Mouse (Mus musculus): ENCODE data around the gene Chd9.
A peak's percentile ranks its signal among the peaks of the same experiment; 100 is the strongest.
"Not testable (repeated sequence)": the region's sequence is repeated elsewhere in the genome, so short reads cannot be mapped to it uniquely, and the experiment has no call there.

The Chd9 gene

DNA sequence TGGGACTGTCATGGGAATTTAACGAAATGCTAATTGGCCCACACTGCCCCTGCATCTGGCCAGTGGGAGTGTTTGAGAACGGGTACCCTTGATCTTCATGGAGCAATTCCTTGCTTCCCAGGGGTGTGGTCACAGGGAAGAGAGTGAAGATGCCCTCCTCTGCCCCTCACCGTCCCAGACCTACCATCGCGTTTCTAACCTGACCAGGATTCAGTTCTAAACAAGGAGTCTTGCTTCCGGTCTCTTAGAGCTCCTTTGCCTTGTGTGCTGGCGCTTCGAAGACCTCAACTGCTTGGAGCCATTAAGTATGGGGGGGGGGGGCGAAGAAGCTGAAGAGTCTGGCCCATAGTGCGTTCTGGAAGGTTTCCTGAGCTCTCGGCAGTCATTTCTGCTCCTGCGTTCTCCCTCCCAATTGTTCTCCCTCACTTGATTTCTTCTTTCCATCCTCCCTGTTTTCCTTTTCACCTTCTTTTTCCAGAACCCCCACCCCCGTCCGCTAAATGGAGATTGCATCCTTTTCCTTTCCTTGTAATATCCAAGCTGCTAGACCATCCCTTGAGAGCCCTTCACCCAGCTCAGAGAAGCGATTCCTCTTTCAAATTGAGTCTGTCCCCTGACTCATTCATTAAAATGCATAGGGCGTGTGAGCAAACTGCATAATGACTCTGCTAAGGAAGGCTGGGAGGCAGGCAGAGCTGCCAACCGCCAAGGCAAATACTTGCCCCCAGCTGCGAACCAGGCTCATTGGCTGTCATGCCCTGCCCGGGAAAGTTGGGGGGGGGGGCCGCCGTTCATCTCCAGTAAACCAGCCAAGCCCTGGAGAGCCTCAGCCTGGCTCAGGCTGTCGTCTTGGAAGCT lies 42.0 kb downstream of the Chd9 start:
- DNase-seq (ENCODE audit: extremely low spot score), result peak; percentile 42

DNA sequence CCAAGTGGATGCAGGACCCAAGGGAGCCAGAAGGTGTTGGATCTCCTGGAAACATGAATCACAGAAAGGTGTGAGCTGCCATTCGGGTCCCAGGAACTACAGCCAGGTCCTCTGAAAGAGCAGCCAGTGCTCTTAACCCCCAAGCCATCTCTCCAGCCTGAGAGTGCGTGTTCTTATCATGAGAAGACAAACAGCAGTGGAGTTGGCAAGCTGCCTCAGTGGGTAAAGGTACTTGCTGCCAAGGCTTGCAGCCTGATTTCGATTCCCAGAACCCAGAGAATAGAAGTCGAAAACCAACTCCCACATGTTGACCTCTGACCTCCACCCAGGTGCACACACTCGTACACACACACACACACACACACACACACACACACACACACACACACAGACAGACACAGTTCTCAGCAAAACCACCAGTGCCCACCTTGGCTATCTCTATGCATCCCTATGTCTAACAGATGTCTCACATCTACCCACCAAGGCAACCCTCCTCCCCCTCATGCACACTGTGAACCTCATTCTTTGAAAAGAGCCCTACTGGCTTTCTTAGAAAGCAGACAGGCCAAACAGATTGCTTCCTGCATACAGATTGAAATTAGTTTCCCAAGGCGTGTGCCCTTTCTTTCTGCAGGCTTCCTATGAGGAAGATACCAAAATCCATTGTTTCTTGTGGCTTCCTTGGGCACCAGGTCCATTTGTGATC lies 43.4 kb downstream of the Chd9 start:
- no peak for DNase-seq (ENCODE audit: extremely low spot score)

DNA sequence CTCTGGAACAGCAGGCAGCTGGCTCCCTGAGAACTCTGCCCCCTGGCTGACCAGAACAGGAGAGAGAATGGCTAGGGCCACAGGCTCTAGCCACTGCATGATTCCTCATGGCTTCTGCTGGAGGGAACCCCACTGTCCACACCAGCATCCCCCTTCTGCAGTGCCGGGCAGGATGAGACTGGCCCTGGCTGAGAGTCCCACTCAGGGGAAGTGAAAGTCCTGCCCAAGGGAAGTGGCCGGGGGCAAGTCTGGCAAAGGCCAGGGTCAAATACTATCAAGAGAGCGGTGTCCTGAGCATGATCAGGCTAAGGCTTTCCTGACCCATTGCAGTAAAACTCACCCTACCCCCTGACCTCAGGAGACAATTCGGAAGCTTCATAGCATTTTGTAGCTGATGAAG lies 44.9 kb downstream of the Chd9 start:
- DNase-seq (ENCODE audit: extremely low spot score), result no peak

DNA sequence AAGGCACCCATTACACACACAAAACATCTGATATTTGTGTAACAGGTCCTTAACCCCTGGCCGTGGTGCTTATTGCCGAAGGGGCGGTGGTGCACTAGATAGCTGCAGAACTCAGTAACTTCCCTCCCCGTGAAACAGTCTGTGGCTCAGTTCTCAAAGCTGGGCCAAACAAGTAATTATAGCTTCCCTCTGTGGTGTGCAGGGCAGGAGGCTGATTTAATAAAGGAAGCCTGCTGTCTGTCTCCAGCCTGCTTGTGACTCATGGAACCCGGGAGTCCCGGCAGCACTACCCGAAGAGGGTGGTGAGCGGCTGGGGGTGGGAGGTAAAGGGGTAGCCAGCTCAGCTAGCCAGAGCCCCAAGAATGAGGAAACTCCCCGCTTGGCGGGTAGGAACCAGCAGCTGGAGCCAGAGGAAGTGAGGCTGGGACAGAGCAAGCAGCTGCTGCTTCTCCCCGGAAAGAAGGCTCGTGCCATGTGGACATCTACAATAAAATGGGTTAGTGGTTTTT lies 48.1 kb downstream of the Chd9 start:
- DNase-seq (ENCODE audit: extremely low spot score), result peak; percentile 49

DNA sequence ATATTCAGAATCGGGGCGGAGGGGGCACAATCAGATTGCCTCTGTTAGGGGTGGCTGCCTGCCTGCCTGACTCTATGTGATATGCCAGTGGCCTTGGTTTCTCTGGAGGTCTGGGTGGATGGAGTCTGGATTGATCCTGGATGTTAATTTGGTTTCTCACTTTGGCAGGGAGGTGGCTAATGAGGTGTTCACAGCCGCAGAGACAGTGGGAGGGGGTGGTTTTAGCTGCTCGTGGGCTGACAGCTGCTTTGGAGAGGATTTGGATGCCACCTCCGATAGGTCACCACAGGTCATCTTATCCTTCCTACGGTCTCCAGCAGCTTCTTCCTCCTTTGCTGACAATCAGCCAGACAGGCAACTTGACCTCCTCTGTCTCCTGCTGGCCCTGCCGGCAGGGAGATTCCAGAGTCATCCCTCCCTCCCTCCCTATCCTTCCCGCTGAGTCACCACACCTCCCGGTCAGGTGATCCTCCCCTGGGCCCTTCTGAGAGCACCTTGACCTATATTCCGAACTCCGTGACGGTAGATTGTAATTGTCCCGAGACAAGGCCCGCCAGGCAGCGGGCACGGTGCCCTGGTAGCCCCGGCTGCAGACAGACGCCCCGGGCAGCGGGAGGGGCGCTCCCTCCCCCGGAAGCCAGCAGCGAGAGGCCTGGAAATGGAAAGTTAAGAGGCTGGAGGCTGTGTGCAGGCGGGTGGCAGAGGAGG lies 48.7 kb downstream of the Chd9 start:
- DNase-seq (ENCODE audit: extremely low spot score), result peak; percentile 61

DNA sequence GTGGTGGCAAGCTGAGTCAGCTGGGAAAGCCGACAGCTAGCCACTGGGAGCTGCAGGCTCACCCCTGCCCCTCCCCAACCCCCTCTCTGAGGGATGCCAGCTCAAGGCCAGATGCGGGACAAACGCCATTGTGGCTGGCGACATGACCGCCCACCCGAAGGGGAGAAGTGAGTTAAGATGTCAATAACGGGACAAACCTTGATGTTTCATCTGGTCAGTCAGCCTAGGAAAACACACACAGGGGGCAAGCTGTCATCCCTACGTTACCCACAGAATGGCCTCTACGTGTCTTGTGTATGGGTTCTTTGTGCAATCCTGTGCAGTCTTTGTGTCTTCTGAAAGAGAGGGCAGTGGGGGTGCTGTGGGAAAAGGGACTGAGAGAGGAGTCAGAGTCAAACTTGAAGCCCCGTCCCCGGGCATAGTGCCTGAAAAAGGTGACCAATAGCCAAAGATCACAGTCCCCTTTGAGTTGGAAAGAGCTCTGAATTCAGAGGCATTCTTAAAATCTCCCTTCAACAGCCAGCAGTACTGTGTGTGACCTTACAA lies 49.4 kb downstream of the Chd9 start:
- no peak for DNase-seq (ENCODE audit: extremely low spot score)

DNA sequence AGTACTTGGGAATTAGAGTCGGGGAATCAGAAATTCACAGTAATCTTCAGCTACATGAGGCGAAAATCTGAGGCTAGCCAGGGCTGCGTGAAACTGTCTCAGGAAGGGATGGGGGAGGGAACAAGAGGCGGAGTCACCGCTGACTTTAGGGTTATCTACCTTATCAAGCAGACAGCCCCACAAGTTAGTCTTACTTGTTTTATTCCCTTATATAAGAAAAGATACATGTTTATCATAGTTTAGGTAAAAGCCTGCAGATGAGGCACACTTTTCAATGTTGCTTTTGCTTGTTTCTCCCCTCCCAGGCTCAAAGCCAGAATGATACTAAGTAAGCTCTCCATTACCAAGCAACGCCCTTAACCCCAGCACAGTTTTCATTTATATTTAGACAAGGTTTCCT lies 50.4 kb downstream of the Chd9 start:
- DNase-seq (ENCODE audit: extremely low spot score), result no peak

DNA sequence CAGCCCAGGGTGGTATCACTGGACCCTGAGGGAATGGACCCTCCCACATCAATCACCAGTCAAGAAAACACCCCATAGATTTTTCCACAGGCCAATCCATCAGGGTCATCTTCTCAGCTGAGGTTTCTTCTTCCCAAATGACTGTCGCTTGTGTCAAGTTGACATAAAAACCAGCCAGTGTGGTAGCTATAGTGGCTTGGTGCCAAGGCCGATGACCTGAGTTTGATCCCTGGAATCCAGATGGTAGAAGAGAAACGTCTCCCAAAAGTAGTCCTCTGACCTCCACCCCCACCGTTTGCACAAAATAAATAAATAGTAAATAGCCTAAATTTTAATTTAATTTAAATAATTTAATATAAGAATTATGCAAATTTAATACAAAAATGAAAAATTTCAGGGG lies 51.9 kb downstream of the Chd9 start:
- no peak for DNase-seq (ENCODE audit: extremely low spot score)

DNA sequence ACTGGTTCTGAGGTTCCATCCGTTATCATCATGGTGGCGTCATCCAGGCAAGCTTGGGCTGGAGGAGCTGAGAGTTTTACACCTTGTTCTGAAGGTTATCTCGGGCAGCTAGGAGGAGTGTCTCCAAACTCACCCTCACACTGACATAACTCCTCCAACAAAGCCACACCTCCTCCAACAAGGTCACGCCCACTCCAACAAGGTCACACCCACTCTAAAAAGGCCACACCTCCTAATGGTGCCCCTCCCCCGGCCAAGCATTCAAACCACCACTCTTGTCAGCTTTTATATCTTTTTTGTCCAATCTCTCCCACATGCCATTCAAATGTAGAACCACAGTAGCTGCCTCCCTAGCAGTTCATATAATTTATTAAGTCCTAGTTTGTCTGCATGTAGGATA lies 53.0 kb downstream of the Chd9 start:
- no peak for DNase-seq (ENCODE audit: extremely low spot score)

DNA sequence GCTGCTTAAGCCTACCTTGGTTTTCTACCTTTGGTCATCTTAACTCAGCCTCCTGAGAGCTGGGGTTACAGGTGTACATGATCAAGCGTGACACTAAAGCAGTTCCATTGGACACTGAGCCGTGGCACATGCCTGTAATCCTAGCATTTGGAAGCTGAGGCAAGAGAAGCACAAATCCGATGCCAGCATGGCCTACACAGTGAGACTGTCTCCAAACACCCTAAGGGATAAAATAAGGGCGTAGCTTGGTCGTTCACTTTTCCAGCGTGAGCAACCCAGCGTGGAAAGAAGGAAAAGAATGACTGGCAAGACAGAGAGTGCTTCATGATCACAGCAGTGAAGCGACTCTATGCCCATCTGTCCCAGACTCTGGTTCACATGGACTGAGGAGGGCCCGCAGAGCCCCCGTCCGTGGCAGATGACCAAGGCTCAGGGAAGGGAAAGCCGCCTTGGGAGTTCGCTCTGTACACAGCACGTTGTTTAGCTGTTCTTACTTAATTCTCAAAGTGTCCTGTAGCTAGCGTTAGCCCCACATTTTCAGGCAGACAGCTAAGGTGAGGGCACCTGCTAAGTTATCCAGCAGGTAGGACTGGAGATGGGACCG lies 54.0 kb downstream of the Chd9 start:
- no peak for DNase-seq (ENCODE audit: extremely low spot score)

DNA sequence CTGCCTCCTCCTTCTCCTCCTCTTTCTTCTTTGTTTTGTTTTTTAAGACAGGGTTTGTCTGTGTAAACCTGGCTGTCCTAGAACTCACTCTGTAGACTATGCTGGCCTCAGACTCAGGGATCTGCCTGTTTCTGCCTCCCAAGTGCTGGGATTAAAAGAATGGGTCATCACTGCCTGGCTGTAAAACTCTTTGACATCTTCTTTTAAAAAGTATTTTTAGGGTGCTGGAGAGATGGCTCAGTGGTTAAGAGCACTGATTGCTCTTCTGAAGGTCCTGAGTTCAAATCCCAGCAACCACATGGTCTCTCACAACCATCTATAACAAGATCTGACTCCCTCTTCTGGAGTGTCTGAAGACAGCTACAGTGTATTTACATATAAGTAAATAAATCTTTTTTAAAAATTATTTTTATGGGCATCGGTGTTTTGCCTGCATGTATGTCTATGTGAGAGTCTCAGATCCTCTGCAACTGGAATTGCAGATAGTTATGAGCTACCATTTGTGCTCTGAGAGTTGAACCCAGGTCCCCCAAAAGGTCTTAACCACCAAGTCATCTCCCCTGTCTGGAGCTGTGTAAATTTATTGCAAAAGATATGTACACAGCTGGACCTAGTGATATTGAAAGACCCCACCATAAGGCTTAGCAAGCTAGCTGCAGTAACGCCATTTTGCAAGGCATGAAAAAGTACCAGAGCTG lies 57.7 kb downstream of the Chd9 start:
- DNase-seq (ENCODE audit: extremely low spot score), result no peak

DNA sequence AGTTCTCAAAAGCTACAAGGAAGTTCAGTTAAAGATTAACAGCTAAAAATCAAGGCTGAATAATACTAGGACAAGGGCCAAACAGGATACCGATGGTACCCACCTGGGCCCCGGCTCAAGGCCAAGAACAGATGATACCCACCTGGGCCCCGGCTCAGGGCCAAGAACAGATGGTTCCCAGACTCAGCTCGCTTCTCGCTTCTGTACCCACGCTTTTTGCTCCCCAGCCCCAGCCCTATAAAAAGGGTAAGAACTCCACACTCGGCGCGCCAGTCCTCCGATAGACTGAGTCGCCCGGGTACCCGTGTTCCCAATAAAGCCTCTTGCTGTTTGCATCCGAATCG lies 58.2 kb downstream of the Chd9 start:
- not testable (repeated sequence) for DNase-seq (ENCODE audit: extremely low spot score)

DNA sequence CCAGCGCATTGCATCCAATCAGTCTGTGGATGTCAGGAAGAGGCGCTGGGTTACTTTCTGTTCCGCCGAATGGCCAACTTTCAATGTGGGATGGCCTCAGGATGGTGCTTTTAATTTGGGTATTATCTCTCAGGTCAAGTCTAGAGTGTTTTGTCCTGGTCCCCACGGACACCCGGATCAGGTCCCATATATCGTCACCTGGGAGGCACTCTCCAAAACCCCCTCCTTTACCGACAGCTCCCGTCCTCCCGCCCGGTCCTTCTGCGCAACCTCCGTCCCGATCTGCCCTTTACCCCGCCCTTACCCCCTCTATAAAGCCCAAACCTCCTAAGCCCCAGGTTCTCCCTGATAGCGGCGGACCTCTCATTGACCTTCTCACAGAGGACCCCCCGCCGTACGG lies 59.2 kb downstream of the Chd9 start:
- DNase-seq (ENCODE audit: extremely low spot score), result not testable (repeated sequence)

DNA sequence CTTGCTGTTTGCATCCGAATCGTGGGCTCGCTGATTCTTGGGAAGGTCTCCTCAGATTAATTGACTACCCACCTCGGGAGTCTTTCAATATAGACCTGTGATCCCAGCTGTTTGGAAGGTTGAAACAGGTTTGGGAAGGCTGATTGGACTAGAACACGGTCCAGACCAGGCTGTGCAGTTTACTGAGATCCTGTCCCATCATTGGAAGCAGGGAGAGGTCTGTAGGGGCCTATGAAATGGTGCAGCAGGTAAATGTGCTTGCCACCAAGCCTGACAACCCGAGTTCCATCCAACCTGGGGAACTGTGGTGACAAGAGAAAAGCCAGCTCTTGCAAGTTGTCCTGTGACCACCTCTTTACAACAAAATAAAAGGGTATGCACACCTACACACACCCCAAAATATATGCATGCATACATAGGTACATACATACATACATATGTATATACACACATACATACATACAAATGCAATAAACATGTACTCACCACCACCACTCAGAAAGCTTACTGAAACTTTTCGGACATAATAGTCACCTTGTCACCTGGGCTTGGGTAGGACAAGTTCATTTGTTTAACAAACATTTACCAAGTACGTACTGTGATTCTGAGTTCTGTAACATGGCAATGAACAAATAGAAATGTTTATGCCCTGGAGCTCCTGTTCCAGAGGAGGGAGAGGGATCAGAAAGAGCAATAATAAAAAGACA lies 63.9 kb downstream of the Chd9 start:
- no peak for DNase-seq (ENCODE audit: extremely low spot score)

DNA sequence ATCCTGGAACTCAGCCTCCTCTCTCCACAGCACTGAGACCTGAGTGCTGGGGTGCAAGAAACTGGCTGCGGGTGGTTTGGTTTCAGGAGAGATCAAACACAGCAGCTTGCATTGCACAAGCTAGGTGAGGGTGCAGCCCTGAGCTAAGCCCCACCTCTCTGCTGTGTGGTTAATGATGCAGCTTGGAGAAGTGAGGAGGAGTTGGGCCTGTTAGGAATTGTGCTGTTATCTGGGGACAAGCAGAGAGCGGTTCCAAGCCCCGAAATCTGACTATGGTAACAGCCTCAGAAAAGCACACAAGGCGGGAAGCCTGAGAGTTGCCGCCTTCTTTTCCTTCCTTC lies 64.4 kb downstream of the Chd9 start:
- no peak for DNase-seq (ENCODE audit: extremely low spot score)

DNA sequence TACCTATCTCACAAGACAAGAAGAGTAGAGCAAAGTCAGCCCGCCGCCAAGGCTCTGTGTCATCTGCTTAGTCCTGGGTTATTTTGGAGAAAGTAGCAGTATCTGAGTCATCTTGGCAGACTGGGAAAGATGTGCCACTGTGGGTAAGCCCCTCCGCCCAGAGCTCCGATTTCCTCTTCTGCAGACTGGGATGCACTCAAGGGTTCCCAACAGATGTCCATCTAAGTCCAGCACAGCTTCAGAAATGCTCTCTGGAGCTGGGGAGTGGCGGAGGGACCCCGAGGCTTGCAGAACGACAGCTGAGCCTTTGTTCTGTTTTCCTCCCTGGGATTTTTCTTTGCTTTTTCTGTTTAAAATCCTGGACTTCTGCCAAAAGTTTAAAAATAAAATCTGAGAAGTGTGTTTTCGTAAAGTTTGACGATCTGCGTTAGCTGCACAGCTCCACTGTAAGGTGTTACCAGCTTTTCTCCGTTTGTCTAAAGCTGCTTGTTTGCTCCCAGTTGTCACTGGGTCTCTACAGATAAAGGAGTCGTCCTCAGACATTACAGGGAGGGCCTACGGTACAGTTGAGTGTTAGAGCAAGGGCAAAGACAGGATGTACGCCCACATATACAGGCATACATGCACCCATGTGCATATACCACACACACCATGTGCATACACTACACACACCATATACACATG lies 66.2 kb downstream of the Chd9 start:
- DNase-seq (ENCODE audit: extremely low spot score), result no peak

DNA sequence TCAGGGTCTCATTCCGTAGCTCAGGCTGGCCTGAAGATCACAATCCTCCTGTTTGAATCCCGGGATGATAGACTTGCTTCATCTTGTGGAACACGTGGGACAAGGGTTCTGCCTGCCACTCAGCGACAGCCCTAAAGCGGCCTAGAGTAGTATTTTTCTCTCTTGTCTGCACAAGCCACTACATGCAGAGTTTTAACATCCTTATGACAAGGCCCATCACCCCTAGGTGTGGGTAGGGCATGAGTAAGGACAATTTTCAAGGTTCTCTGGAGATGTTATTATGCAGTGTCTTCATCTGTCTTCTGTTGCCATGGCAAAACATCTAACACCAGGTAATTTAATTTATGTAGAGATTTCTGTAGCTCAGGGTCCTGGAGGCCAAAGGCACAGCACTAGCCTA lies 69.2 kb downstream of the Chd9 start:
- no peak for DNase-seq (ENCODE audit: extremely low spot score)

DNA sequence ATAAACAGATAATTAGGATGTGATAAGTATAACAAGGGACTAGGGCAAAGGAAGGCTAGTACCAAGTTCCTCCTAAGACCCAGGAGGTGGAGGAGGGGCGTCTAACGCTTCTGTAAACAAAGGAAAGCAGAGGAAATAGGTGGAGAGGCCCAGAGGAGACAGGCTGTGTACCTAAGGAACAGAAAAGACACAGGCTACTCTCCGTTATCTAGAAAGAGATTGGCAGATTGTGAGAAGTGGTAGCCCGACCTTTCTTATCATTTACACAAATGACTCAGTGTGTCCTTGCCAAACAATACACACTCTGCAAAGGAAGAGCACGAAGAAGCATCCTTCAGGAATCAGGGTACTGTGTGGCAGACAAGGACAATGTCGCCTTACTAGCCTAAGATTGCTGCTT lies 70.4 kb downstream of the Chd9 start:
- no peak for DNase-seq (ENCODE audit: extremely low spot score)

DNA sequence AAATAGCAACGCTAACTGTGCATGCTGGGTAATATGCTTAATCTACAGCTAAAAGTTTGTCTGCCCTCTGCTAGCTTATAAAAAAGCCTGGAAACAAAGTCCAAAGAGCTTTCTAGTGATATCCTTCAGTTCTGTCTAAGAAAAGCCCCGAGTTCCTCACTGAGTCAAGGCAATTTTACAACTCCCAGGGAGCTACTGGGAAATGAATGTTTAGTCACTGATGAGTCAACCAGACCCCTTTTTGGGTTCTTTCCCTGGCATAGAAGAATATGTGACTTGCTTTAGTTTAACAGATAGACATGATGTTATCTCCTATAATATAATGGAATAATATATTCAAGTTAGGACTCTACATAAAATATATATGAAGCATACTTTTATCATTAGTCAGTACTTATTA lies 73.8 kb downstream of the Chd9 start:
- DNase-seq (ENCODE audit: extremely low spot score), result no peak

DNA sequence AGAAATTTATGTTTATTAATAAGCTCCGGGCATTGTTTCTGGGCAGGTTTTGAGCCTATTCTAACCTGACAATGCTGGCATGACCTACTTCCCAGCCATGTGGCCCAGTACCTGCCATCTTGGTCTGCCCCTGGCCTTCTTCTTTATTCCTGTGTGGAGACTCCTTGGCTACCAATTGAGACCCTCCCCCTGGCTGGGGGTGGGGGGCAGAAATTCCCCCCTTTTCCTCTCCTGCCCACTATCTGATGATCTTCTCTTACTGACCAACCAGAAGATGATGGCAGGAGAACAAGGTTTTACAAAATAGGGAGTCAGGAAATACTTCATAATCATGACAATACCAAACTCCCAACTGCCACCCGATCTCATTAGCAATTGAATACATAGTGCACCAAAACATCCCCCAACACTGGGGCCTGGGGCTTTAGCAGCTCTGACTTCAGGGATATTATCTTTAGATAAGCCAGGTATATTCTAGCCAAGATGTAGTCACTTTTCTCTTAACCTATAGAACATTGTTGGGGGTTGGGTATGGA lies 76.1 kb downstream of the Chd9 start:
- DNase-seq (ENCODE audit: extremely low spot score), result no peak

All from embryo, embryonic 9.5 days (tissue).